Mouse (Mus musculus): ENCODE results near the gene Cphx2. TPM values are rescaled to one million over a fixed set of nuclear protein-coding genes. Genes with fewer than 3 reads are reported as not detected.
"Not testable (repeated sequence)": the region's sequence is repeated elsewhere in the genome, so short reads cannot be mapped to it uniquely, and the experiment has no call there.

Gene Cphx2
- polyA plus RNA-seq, 1 experiment = not detected

DNA sequence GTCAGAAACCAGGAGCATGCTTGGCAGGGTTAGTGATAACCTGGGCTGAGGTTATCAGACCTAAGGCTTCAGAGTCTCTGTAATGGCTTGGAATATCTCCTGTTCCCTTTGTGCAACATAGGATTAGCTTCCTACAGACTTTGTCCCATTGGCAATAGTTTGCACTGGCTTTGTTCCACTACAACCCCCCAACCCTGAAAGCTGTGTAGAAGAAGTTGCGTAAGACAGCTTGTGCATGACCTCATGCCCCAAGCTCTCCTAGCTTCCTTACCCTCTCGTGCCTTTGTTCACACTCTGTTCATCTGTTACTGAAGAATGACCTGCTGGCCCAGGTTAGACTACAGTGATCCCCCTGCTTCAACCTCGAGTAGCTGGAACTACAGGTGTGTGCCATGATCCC is 16.3 kb downstream of the Cphx2 start:
- H3K79me2 ChIP-seq (ENCODE audit: control insufficient read depth, insufficient read depth); H3ac ChIP-seq (ENCODE audit: control insufficient read depth, insufficient read length); H3K36me3 ChIP-seq (ENCODE audit: control insufficient read depth, insufficient read depth); H3K4me3 ChIP-seq; H3K4me2 ChIP-seq (ENCODE audit: low read depth); H3K27me3 ChIP-seq (ENCODE audit: control insufficient read depth, insufficient read depth, insufficient read length): not testable (repeated sequence)

DNA sequence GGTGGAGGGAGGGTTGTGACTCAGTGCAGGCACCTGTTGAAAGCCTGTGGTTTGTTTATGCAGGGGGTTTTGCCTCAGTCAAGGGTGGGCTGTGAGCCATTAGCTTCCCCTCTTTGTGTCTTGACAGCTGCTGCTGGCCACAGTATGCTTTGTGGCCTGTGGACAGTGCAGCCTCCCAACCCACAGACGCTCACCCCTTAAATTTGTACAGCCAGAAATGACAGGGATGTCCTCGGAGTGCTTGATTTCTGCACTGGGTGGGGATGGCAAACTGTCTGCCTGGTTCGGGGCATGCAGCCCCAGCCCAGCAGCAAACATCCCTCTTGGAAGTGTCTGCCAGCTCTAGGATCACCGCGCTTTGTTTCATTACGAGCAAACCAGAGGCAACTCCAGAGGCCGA is 36.8 kb downstream of the Cphx2 start, which contains the start of gene Duxbl2:
Gene Duxbl2, plus strand, starts transcription at position 200 of the 400 bp plus-strand sequence.
- H3K36me3 ChIP-seq (ENCODE audit: control insufficient read depth, insufficient read depth); H3K79me2 ChIP-seq (ENCODE audit: control insufficient read depth, insufficient read depth); H3K4me2 ChIP-seq (ENCODE audit: low read depth); H3ac ChIP-seq (ENCODE audit: control insufficient read depth, insufficient read length); H3K4me3 ChIP-seq; H3K27me3 ChIP-seq (ENCODE audit: control insufficient read depth, insufficient read depth, insufficient read length): not testable (repeated sequence)

DNA sequence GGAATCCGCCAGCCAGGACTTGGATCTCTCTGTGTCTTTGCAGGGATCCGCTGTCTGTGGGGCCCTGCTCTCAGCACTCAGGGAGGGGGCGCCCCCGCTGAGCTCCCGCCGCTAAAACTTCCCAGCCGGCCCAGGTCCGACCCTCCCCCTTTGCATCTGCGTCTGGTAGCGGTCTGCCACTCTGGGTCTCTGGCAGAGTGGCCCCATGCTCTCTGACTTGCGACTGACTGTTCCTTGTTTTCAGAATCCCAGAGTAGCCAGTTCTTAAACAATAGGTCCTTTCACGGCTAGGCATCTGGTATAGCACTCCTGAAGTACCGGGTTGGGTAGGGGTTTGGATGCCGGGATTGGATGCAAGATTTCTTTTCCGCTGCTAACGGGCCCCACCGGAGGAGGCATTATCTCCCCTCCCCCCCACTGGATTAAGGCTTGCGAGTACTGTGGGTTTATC is 37.3 kb downstream of the Cphx2 start:
- H3K79me2 ChIP-seq (ENCODE audit: control insufficient read depth, insufficient read depth); H3K4me3 ChIP-seq; H3K27me3 ChIP-seq (ENCODE audit: control insufficient read depth, insufficient read depth, insufficient read length); H3K4me2 ChIP-seq (ENCODE audit: low read depth); H3K36me3 ChIP-seq (ENCODE audit: control insufficient read depth, insufficient read depth); H3ac ChIP-seq (ENCODE audit: control insufficient read depth, insufficient read length): not testable (repeated sequence)

DNA sequence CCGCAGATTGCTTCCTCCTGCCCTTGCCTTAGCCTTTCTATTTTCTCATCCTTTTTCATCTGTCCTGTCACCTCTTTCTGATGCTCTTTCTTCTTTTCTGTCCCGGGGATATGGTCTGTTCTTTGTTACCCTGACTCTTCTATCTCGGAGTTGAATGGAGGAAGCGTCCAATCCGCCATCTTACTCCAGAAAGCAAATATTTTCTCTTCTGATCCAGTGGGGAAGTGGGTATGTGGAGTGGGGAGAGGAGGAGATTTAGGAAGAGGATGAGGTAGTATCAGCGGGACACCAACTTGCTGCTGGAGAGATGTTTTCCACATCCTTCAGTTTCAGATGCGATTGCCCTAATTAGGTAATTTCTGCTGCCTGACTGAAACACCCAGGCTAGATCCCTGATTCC is 37.8 kb downstream of the Cphx2 start:
- H3K27me3 ChIP-seq (ENCODE audit: control insufficient read depth, insufficient read depth, insufficient read length); H3ac ChIP-seq (ENCODE audit: control insufficient read depth, insufficient read length); H3K79me2 ChIP-seq (ENCODE audit: control insufficient read depth, insufficient read depth); H3K4me3 ChIP-seq; H3K36me3 ChIP-seq (ENCODE audit: control insufficient read depth, insufficient read depth); H3K4me2 ChIP-seq (ENCODE audit: low read depth): not testable (repeated sequence)

Other genes with a start within 250 kb of the Cphx2 start
- 140 TPM for gene Anxa11, start 239.4 kb upstream of the Cphx2 start, polyA plus RNA-seq (2012; fragmentation: generic; extraction: Trizol)
- 0.10 TPM for gene Plac9a, start 178.4 kb upstream of the Cphx2 start, polyA plus RNA-seq (2012; fragmentation: generic; extraction: Trizol)
- 1.4 TPM for gene Tmem254a, start 153.8 kb upstream of the Cphx2 start, polyA plus RNA-seq (2012; fragmentation: generic; extraction: Trizol)
- gene Cphx1, start 143.2 kb upstream of the Cphx2 start, polyA plus RNA-seq (2012; fragmentation: generic; extraction: Trizol) = not detected
- not detected for gene Duxbl1, start 102.9 kb upstream of the Cphx2 start, polyA plus RNA-seq (2012; fragmentation: generic; extraction: Trizol)
- 0.61 TPM for gene Gm9780, start 38.8 kb upstream of the Cphx2 start, polyA plus RNA-seq (2012; fragmentation: generic; extraction: Trizol)
- gene Tmem254c, start 14.2 kb upstream of the Cphx2 start, polyA plus RNA-seq (2012; fragmentation: generic; extraction: Trizol) = 4.2 TPM
- gene Cphx3, start 781 bp downstream of the Cphx2 start, polyA plus RNA-seq (2012; fragmentation: generic; extraction: Trizol) = 0.23 TPM
- gene Duxbl2, start 36.8 kb downstream of the Cphx2 start, polyA plus RNA-seq (2012; fragmentation: generic; extraction: Trizol) = 0.22 TPM
- gene Plac9b, start 101.0 kb downstream of the Cphx2 start, polyA plus RNA-seq (2012; fragmentation: generic; extraction: Trizol) = 1.6 TPM
- 9.6 TPM for gene Tmem254b, start 125.5 kb downstream of the Cphx2 start, polyA plus RNA-seq (2012; fragmentation: generic; extraction: Trizol)
- gene Duxbl3, start 176.4 kb downstream of the Cphx2 start, polyA plus RNA-seq (2012; fragmentation: generic; extraction: Trizol) = 0.74 TPM